Mouse (Mus musculus) WW6 (cell line): ENCODE measurements around the gene Trim2.

Experiments
- DNase-seq: peaks from one replicate; pipeline ENCODE4 v3.0.0-alpha.2; 2013; ENCODE audit warnings: low read depth, low spot score

Trim2 gene

DNA sequence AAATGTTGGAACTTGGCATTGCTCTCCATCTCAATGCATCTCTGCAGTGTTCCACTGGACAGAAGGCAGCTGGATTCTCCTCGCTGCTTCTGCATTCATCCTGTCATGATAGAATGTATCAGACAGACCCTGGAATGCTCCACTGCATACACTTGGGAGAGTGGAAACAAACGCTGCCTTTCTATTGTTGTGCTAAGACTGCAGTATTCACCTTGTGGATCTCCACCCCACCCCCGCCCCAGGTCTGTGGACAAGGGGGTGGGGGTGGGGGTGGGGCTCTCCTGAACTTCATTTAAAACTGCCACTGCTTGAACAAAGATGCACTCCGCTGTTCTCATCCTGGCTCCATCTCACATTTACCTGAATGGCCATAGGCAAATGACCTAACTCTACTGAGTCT is 112.8 kb downstream of the Trim2 start:
- no peak for DNase-seq

DNA sequence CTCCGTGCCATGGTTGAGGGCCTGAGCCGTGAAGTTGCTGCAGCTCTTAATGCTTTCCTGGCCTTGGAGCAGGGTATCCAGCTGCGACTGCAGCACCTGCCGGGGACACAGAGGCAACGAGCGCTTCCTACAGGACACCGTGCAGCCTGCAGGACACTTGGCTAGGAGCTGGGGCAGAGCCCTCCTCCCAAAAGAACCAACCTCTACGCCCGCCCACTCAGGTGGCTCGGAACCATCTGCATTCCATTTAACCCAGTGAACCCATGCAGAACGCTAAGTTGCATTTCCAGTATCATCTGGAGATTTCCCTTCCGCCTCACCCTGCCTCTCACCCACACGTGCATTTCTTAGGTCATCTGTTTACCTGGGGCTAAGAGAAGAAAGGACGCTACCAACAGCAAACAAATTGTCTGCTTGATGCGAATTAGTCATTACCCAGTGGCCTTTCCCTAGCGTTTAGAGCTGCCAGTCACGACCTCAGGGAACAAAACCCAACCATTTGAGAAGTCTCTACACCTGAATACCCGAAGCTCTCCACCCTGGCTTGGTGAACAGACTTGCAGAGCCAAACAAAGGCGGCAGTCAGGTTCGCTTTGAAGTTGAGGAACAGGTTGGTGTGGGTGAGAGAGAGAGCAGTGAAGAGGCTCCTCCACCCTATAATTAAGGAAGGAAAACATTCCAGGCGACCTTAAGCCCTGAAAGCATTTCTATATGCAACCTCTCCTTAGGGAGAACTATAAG is 115.4 kb downstream of the Trim2 start:
- DNase-seq, result no peak

DNA sequence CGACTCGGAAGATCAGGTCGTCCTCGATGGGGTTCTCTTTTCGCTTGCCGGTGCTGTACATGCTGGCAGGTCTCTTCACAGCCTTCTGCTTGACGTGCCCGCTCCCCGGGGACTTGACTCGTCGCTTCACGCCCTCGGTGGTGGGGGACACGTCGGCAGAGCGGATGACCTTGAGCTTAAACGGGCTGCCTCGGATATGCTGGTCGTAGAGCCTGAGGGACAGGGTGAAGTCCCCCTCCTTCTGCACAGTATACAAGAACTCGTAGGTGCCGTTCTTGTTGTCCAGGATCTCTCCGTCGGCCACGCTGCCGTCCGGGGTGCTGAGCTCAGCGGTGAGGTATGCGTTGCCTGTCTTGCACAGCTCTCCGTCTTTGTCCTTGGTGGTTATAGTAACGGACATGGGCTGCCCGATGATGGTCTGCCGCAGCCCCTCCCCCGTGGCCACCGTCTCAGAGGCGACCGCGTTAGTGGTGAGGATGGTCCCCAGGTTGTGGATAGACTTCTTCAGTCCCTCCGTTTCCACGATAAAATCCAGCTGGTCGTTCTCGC is 116.1 kb downstream of the Trim2 start:
- DNase-seq, result no peak

DNA sequence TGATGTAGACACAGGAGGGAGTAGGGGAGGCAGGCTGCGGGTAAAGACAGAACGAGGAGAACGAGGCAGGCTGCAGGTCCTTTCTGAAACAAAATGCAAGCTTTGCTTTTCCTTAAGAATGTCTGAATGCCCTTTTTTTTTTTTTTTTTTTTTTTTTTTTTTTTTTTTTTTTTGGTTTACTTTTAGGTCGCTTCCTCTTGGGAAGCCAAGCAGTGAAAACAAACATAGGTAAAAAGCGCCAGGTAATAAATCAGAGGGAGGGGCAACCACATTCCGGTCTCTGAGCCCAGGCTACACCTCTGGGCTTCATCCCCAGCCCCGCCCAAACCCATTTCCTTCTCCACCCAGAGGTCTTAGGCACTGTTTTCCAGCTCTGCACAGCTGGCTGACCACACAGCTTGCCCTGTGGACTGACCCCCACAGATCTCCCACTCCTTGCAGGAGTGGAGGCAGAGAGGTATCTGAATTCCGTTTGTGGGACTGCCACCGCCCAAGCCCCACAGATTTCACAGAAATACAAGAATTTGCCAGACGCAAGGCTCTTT is 117.0 kb downstream of the Trim2 start:
- no peak for DNase-seq

DNA sequence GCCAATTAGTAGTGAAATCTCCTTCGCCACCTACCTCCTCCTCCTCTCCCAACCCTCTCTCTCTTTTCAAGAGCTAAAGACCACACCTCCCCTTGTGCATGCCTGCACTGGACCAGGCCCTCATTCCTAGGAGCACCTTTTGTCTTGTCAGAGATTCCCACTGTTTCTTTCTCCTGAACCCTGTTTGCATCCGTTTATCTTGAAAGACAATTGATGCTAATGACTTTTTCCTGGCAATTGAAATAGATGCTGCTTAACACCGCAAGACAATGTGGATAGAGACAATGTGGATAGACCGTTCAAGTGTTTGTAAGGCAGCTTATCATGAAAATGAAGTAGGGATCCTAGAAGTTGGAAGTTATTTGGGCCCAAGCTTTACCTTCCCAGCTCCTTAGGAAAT is 125.0 kb downstream of the Trim2 start:
- no peak for DNase-seq

DNA sequence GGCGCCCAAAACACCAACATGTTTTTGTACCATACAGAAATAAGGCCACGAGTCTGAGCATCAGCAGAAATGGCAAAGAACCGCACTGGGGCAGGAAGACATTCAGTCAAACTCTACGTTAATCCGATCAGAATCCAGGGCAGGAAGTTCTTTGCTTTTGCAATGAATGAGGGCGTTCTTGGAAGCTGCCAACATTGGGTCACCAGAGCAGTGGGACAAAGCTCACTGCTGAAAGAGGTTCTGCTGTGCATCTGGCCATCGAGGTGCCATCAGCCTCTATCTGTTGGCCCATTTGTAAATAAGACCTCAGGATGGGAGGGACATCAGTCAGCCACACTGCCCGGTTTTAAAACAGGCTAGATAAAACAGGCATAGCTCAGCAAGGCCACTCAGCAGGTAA is 125.6 kb downstream of the Trim2 start:
- DNase-seq, result no peak

DNA sequence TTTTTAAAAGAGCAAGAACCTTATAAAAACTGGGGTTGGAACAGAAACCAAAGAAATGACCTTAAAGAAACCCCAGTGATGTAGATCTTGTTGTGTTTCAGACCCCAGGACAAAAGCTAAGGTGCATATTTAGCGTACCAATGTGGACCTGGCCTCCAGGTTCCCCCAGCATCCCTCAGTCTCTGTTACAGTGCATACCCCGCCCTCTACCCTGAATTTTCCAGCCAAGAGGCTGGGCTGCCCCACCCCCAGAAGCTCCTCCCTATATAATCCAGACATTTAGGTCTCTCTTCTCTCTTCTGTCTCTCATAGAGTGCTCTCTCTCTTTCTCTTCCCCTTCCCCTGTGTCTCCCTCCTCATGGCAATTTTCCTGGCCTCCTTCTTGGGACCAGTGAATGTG is 126.4 kb downstream of the Trim2 start:
- no peak for DNase-seq

DNA sequence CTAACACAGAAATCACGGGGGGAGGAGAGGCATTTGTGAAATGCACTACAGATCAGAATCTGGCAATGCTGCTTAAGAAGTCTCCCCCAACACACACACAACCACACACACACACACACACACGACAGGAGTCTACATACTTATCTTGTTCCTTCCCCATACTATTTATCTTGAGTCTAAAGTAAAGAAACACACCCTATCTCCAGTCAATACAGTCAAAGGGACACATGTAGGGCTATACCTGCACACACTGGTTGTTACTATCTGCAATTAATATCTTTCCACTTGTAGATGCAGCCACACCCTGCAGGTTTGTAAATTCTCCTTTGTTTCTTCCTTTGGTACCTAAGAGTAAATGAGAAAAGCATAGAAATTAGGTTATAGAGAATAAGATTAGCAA is 128.8 kb downstream of the Trim2 start:
- no peak for DNase-seq

DNA sequence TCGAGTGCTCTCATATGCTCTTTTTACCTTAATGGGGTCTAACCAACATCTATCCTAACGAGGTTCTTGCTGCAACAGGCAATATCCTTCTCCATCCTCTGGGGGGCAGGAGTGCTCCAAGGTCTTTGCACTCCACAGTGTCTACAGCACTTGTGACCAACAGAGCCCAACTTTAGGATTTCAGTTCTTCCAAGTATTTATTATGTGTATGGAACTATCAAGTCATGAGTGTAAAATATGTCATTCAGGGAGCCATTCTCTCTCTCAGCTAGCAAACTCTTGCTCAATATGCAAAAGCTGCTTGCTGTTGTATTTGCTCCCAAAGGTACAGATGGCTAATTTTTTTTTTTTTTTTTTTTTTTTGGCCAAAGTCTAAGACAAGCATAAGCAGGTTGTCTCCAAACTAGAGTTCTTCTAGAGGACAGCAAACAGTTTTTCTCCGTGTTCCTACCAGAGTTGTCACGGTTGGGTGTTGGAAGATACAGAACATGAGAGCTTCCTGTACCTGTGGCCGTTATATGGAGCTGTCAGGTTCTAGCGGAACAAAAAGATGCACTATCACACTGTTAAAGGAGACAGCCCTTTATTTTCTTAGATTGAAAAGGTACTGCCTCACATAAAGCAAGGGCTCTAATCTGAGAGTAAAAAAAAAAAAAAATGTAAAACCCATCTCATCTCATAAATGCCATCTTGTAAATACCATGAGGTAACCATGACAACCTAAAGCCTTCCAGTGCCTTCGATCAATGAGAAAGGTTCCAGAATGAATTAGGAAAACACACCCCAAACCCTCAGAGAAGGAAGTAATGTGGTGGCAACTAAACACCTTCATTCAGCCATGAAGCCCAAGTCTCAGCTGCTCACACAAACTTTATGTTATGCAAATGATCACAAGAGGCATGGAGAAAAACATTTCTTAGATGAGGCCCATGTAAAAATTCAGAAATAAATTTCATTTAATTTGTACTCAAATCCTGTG is 131.1 kb downstream of the Trim2 start:
- DNase-seq, result no peak

DNA sequence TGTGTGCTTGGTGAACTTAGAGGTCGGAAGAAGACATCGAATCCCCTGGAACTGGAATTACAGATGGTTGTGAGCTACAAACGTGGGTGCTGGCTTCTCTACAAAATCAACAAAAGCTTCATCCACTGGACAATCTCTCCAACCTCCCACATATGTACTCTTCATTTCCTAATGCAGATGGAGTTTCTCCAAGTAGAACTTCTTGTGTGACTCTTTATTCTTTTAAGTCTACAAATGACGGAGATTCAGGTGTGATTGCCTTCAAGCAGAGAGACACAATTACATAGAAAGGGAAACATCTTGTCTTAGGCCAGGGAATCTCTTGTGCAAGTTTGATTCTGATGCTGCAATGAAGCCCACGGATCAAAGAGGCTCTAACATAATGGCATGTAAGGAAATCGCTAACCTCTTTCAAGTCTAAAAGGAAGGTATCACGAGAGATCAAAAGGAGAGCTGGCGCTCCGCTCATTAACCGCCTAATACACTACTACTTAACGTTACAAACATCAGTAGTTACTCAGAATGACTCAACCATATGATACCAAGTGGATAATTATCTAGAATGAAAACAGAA is 133.0 kb downstream of the Trim2 start, which contains the start of gene Gm6525:
TSS of gene Gm6525 (plus strand) at position 524 of the 574 bp plus-strand sequence.
- DNase-seq, result no peak

DNA sequence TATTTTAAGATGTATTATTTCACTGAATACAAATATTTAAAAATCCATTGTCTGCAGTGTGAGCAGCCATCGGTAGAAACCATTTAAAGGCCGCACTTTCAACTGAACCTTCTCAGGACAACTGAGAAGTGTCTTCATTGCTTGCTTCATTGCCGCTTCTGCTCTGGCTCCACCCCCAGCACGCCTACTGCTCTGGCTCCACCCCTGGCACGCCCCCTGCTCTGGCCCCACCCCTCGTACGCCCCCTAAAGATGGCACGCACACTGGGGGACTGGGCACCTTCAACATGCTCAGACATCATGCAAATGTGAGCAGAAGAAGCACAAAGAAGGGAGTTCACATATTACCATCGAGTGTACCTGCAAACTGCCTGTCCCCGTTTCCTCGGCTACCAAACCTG is 134.3 kb downstream of the Trim2 start:
- no peak for DNase-seq

DNA sequence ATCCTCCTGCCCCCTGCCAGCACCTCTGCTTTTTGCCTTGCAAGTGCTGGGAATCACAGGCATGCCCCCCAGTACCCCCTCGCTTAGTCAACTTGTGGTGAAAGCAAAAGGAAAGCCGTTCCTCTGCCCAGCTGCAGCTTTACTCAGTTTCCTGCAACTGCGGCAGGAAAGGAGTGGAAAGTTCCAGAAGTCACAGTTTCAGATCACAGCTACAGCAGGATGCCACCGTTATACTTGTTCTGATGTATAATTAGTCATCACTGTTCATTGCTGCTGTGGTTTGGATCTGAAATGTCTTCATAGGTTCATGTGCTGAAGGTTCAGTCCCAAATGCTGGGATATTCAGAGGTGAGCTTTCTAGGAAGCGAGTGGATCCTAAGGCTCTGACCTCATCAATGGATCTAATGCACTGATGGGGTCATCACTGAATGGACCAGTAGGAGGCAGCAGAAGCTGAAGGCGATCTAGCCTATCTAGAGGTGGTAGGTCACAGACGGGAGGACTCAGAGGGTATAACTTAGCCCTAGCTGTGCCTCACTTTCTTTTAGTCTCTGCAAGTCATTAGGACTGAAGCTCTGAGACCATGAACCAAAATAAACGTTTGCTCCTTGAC is 137.2 kb downstream of the Trim2 start:
- DNase-seq, result no peak

DNA sequence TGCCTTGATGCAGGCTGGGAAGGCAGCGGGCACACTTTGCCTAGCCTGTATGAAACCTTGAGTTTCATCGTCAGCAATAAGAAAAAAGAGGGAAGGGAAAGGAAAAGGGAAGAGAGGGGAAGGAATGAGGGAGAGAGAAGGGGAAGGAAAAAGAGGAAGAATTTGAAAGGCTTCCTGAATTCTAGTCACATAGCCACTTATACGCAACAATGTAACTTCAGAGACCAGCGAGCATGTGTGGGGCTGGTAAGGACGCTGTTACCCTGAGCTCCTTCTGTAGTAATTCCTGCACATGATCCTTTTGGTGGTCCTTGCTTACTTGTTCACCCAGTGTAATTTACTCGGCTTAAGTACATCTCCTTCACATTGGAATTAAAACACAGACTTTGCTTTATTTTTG is 137.7 kb downstream of the Trim2 start:
- no peak for DNase-seq

DNA sequence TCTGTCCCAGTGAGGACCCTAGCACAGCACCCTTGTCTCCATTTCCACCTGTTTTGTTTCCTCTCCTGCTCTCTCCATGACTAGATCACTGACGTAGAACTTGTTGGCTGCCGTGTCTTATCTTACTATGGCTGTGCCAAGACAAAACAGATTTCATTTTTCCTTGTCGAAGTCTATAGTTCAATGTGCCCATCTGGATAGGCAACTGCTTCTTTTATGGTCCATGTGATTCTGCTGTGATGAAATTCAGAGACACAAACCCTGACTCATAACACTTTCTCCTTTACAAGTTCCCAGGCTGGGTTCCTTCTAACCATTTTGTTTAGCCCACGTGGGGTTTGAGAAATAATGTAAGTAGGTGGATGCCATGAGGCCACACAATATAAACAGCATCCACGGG is 140.6 kb downstream of the Trim2 start:
- DNase-seq, result no peak

DNA sequence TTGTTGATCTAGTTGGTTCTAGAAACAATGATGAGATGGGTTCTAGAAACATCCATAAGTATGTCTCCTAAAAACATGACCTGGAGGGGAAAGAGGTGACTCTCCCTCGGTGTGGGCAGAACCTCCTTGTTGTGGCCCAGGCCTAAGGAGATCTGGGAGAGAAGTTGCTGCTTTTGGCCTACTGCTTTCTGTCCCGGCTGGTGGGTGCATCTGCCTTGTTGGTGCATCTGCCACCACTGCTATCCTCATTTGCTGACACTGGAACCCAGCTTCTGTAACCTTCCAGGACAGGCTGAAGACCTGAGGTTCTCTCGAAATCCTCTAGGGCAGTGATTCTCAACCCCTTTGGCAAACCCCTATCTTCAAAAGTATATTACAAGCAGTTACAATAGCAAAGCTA is 141.3 kb downstream of the Trim2 start:
- DNase-seq, result no peak

DNA sequence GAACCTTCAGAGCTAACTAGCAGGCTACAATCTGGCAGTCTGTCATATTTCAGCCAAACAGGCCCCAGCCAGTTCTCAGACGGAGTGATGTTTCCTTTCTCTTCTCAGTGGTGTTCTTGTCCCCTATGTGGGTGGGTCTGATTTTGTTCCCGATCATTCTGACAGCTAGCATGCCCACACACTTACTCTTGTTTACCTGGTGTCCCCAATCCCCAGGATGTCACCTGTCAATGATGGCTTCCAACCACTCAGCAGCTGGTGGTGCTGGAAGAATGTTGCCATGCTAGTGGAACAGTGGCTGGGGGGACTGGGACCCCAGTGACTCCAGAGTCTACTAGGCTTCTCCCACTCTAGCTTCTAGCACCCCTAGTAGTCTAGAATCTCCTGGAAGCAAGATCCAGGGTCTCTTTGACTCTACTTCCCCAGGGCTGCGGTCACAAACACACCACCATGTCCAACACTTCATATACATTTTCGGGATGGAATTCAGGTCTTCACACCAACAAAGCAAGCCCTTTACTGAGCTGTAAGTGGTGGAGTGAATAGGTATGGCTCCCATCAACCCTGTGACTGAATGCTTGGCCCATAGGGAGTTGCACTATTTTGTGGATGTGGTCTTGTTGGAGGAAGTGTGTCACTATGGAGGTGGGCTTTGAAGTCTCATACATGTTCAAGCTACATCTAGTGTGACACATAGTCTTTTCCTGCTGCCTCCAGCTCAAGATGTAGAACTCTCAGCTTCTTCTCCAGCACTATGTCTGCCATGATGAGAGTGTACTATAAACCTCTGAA is 148.9 kb downstream of the Trim2 start:
- no peak for DNase-seq

DNA sequence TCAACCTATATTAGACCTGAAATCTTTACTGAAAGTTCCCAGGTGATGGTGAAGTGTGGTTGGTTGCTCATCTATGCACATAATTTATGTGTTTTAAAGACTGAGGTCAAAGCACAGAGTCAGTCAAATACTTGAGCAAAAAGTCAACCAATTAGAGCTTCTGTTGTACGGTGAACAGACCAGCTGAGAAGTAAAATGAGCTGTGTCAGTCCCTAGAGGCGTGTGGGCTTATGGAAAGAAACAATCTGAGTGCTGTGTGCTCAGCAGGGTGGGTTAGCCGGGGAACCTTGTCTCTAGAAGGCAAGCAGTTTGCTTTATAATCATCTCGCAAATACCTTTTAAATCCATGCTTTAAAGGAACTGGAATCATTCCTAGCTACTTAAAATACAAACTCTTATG is 149.7 kb downstream of the Trim2 start:
- no peak for DNase-seq

DNA sequence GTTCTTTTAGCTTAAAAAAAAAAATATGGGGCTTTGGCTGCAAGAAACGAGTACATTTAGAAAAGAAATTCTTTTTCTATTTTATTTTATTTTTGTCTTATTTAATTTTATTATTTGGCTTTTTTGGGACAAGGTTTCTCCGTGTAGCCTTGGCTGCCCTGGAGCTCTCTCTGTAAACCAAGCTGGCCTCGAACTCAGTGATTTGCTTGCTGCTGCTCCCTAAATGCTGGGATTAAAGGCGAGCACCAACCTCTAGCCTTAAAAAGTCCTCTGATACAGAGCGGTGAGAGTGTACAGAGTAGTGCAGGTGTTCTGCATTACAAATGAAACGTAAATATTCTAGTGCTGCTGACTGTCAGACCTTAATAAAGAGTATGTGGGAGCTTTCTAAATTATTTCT is 150.6 kb downstream of the Trim2 start:
- no peak for DNase-seq

DNA sequence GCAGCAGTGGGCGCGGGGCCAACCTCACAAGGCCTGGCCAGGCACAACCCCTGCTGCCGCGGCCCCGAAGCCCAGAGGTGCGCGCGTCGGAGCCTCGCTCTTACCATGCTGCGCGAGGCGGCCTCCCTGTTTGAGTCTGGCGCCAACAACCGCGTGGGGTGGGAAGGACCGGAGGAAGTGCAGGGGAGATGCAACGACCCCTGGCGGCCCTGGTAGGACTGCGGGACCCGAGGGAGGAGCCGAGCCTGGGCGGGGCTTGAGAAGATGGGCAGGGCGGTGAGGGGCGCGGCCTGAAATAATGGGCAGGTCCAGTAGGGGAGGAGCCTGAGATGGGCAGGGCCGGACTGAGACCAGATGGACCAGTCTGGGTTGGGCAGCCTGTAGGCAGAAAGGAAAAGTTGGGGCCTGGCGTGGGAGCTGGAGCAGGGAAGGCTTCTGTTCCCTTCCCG is 151.1 kb downstream of the Trim2 start, which contains the start of gene Mnd1:
TSS of gene Mnd1 (minus strand) at position 229 of the 449 bp plus-strand sequence.
- peak; percentile 93 for DNase-seq

DNA sequence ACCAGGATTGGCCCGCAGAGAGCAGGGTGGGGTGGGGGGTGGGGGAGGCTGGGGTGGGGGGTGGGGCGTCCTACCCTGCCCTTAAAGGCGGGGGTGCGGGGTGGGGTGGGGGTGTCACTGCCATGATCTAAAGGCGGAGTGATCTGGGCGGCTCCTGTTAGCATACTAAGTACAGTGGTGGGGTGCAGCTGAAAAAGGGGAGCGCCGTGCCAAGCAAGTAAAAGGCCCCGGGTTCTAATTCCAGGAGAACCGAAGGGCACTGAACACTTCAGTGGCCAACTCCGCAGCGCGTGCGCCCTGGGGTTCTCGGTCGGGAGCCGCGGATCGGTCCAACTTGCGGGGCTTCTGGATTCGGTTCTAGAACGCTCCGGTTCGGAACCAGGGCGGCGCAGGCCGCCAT is 151.5 kb downstream of the Trim2 start:
- peak; percentile 46 for DNase-seq
